10 mouse cellular contexts compared by ENCODE assay signal in genomic region chr3:99936159-99936558, GRCm38 (mm10). TPM values are rescaled to one million over a fixed set of nuclear protein-coding genes. Genes with fewer than 3 reads are reported as not detected.
A peak's percentile ranks its signal among the peaks of the same experiment; 100 is the strongest.
DNase-seq lines count a peak whose midpoint lies in the region; ATAC-seq and TF ChIP-seq lines count a peak whose summit lies in the region.
"Had no signal": no experiment of that assay in that cellular context is flagged by ENCODE, and none has a peak within 500 bp of the region (broad histone marks: within the 10 kb centered on the region; RNA-seq: fewer than 3 reads in every experiment).

No protein-coding gene starts in this region.

- no peaks in the 10 kb centered on the region for H3K4me1 ChIP-seq in heart, postnatal 0 days (ENCODE audit: control insufficient read depth, insufficient read depth)
- H3K4me1 ChIP-seq in embryonic fibroblast, embryonic 13.5 days (ENCODE audit: control insufficient read depth, insufficient read depth, low read length), result peaks cover 7% of the 10 kb centered on the region; the same call in 1 of the 2 replicates
- H3K4me1 ChIP-seq: stomach, embryonic 15.5 days had no signal

- H3K36me3 ChIP-seq in heart, postnatal 0 days (replicated peaks; ENCODE audit: control insufficient read depth, insufficient read depth, low read length), result no peaks in the 10 kb centered on the region
- H3K36me3 ChIP-seq: stomach, embryonic 15.5 days had no signal

- peak; percentile 48 for TF ChIP-seq CTCF in heart, postnatal 0 days (IDR thresholded peaks at IDR 0.05; ENCODE audit: low read depth)
- TF ChIP-seq CTCF in embryonic fibroblast, embryonic 13.5 days (IDR thresholded peaks at IDR 0.05; ENCODE audit: borderline replicate concordance, insufficient read depth, low read length), result peak; percentile 93; the same call in 1 of the 2 replicates

- no peak for TF ChIP-seq EP300 in heart, postnatal 0 days (IDR thresholded peaks at IDR 0.05; ENCODE audit: low read depth)

- TF ChIP-seq POLR2A in embryonic fibroblast, embryonic 13.5 days (IDR thresholded peaks at IDR 0.05; ENCODE audit: low read depth, low read length), result no peak

- no peak overlapping the region for H3K27ac ChIP-seq in heart, postnatal 0 days (ENCODE audit: low read depth)
- no peak overlapping the region for H3K27ac ChIP-seq in embryonic fibroblast, embryonic 13.5 days (ENCODE audit: insufficient read depth, low read length)
- H3K27ac ChIP-seq: stomach, embryonic 15.5 days had no signal

- H3K9ac ChIP-seq in heart, postnatal 0 days (replicated peaks; ENCODE audit: low read depth, low read length), result no peak overlapping the region
- H3K9ac ChIP-seq: stomach, embryonic 15.5 days had no signal

- H3K4me3 ChIP-seq in heart, postnatal 0 days (ENCODE audit: low read depth, low read length), result no peak overlapping the region
- H3K4me3 ChIP-seq in embryonic fibroblast, embryonic 13.5 days (ENCODE audit: insufficient read depth, low read length), result no peak overlapping the region
- H3K4me3 ChIP-seq: stomach, embryonic 15.5 days had no signal

- DNase-seq in heart, postnatal 0 days (ENCODE audit: low spot score), result no peak
- no peak for DNase-seq in heart, adult 8-10 months (ENCODE audit: low spot score)
- peak; percentile 23 to 27 for DNase-seq in right cerebral cortex, adult 2 months (ENCODE audit: low spot score in 2 of 2)
- no peak for DNase-seq in right cerebral cortex, postnatal 10 days (ENCODE audit: low spot score in 2 of 2)
- DNase-seq in lung, postnatal 36 days, result peak; percentile 6
- DNase-seq in spleen, postnatal 4 days (ENCODE audit: low spot score in 2 of 2), result no peak
- DNase-seq in thymus, postnatal 25 days, result no peak

- no peak overlapping the region for H3K4me2 ChIP-seq in heart, postnatal 0 days (ENCODE audit: low read depth, low read length)
- H3K4me2 ChIP-seq: stomach, embryonic 15.5 days had no signal

- no peaks in the 10 kb centered on the region for H3K27me3 ChIP-seq in heart, postnatal 0 days (ENCODE audit: control insufficient read depth, insufficient read depth, low read length)
- H3K27me3 ChIP-seq: stomach, embryonic 15.5 days had no signal

- no peaks in the 10 kb centered on the region for H3K9me3 ChIP-seq in heart, postnatal 0 days (replicated peaks; ENCODE audit: control insufficient read depth, low read length)
- H3K9me3 ChIP-seq: stomach, embryonic 15.5 days had no signal

- WGBS in heart, postnatal 0 days, result 65% methylated on average over 1 of the region's 1 CpGs

- no peak for ATAC-seq in heart, postnatal 0 days (ENCODE audit: insufficient read depth, low read depth)

RNA-seq across cellular contexts. Expression of gene Spag17, which starts 51.0 kb away (rescaled TPM):
- total RNA-seq in heart, postnatal 0 days (2014; rRNA removed; ENCODE audit: low replicate concordance), result not detected in 2 replicates
- 0.18 and 0.27 TPM in 2 replicates for polyA plus RNA-seq in heart, postnatal 0 days (2015; fragmentation: Nextera tagmentation; extraction: Ambion mirVana)
- total RNA-seq in heart, adult 8-10 months (2022), result not detected
- not detected in 2 replicates for polyA plus RNA-seq in embryonic fibroblast, embryonic 13.5 days (2011; ENCODE audit: insufficient read length, low read depth, missing spikeins)
- total RNA-seq: gastrocnemius, postnatal 36 days had no signal

Comparison
In these comparisons a context has a peak if more than half of its experiments do, and no peak if none do; other contexts are left out.
1. DNase-seq: peak in right cerebral cortex, adult 2 months (2 of 2) and lung, postnatal 36 days (single experiment); none in heart, postnatal 0 days (single experiment), heart, adult 8-10 months (single experiment), right cerebral cortex, postnatal 10 days (0 of 2), spleen, postnatal 4 days (0 of 2) and thymus, postnatal 25 days (single experiment).